Mouse (Mus musculus) frontal cortex, adult 2 months (tissue): Measurements from ENCODE around the gene Hsfy2. TPM values are rescaled to one million over a fixed set of nuclear protein-coding genes. Genes with fewer than 3 reads are reported as not detected.

Experiments used
- DNase-seq, 2 experiments: peaks; one replicate each; pipeline ENCODE4 v3.0.0; 2022; ENCODE audit warnings: low spot score in 1 of 2; ENCODE audit errors: extremely low spot score in 1 of 2
- polyA plus RNA-seq: library from polyadenylated mRNA; depleted of rRNA; stranded (reverse); fragments of >200 nt; gene quantifications from 2 replicates; pipeline ENCODE4 v1.2.3, GENCODE M21; 2012; rRNA removed

Gene Hsfy2
- not detected in 2 replicates for polyA plus RNA-seq

DNA sequence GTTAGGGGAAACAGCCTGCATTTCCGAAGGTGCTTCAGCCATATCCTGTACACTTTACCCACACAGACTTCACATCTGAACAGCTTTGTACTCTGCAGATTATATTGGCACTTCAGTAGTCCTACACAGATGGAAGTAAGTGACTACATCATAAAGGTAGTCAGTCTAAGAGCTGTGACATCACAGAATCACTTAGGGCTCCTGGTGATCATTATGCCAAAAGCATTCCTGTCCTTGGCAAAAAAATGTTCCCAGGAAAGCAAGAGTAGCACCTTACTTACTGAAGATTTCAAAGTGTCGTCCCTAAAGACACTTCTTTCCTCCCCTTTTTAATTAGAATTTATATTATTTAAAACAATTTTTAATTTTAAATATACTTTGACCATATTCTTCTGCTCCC lies at the start of gene Hsfy2:
Gene Hsfy2 (minus strand): TSS at position 101 of the 400 bp plus-strand sequence.
- no peak for DNase-seq

GRCm38 (mm10) chr1:56685053-56685557 lies 47.9 kb upstream of the Hsfy2 start:
- DNase-seq: no peak

- DNase-seq: no peak
These were observed 47.3 kb upstream of the Hsfy2 start for GRCm38 (mm10) chr1:56684512-56684911.

DNA sequence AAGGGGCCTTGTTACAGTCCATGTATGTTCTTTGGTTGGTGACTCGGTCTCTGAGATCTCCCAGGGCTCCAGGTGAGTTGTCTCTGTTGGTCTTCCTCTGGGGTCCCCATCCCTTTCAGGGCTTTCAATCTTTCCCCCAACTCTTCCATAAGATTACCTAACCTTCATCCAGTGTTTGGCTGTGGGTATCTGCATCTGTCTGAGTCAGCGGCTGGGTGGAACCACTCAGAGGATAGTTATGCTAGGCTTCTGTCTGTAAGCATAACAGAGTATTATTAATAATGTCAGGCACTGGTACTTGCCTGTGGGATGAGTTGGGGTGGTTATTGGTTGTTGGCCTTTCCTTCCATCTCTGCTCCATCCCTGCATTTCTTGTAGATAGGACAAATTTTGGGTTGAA lies 44.0 kb upstream of the Hsfy2 start:
- no peak for DNase-seq

DNA sequence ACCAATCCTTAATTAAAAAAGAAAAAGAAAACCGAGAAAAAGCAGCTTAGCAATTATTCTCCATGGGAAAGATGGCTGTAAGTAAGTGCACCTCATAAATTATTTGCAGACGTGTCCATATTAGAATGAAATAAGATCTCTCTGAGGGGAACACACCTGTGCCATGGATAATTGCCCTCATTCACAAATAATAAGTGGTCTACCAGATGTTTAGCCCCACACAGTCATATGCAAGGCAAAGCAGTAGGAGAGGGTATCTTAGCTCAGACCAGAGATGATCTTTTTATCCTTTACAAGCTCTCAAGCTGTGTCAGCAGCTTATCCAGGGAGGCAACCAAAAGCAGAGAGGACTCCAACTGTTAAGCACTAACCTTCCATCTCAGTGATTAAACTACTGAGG lies 38.0 kb upstream of the Hsfy2 start:
- no peak for DNase-seq

DNA sequence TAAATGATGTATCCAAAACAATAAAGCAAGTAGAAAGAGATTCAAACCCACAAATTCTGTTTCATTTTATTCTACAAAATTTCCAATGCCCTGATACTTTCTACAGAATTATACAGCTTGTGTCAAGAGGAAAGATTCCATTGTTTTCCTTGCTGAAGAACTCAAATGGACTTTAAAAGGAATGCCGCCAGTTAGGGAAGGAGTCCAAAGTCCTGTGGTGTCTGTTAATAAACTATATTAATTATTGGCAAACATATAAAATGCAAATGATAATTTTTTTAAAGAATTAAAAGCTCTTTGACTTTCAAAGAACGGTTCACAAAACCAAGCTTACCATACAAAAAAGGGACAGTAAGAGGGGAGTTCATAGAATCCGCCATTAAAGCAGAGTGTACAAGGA lies 37.4 kb upstream of the Hsfy2 start:
- no peak for DNase-seq

- no peak for DNase-seq
These were observed 34.2 kb upstream of the Hsfy2 start for GRCm38 (mm10) chr1:56671241-56671945.

- DNase-seq: no peak
These were observed 33.3 kb upstream of the Hsfy2 start for GRCm38 (mm10) chr1:56670509-56670908.

DNA sequence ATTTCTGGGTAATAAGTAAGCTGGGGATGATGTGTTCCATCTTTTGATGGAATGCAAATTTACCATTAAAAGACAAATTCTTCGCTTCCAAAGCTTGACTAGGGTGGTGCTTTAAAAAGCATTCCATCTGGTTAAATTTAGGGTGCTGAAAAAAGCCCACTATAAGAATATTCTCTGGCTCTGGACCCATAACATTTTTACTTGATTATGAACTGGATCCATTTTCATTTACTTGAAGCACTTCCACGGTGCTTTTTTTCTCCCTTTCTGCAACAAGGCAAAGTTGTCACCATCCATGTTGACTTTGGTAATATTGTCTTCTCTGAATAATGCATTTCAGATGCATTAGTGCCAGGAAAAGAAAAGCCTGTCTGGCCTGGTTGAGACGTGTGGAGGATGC lies 27.4 kb upstream of the Hsfy2 start:
- peak in 1 of 2 experiments; percentile 37 for DNase-seq

GRCm38 (mm10) chr1:56626824-56627223 lies 10.4 kb downstream of the Hsfy2 start:
- no peak for DNase-seq

DNA sequence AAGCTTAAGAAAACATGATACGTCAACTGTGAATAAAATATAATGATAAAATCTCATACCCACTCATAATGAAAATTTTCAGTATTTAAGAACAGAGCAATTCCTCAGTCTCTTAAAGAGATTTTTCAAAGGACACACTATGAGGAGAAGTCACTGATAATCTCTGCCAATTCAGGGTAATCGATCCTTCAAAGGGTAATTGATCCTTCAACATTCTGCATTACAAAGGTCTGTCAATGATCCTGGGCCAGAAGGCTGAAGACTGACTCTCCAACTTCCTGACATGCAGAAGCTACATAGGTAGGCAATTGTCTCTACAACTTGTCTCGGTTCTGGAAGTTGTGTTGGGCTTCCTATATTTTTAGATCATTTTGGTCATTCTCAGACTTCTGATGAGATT lies 12.9 kb downstream of the Hsfy2 start:
- DNase-seq: no peak

- DNase-seq: no peak
These were observed 24.9 kb downstream of the Hsfy2 start for GRCm38 (mm10) chr1:56612384-56612783.
